Mouse (Mus musculus) ZHBTc4 (cell line): ENCODE results near the gene Skil.

Experiments
- DNase-seq: peaks from one replicate; pipeline ENCODE4 v3.0.0-alpha.2; 2011; ENCODE audit warnings: low read depth, low spot score

Skil gene

GRCm38 (mm10) chr3:31094531-31095178, at the start of gene Skil:
Gene Skil, plus strand, starts transcription at chr3:31095058.
- peak; percentile 97 for DNase-seq

GRCm38 (mm10) chr3:31047263-31047662, 47.6 kb upstream of the Skil start:
- no peak for DNase-seq

GRCm38 (mm10) chr3:31049087-31049486, 45.8 kb upstream of the Skil start:
- DNase-seq: no peak

GRCm38 (mm10) chr3:31050375-31050774, 44.5 kb upstream of the Skil start:
- no peak for DNase-seq

- DNase-seq: no peak
Measured at GRCm38 (mm10) chr3:31051730-31052129, 43.1 kb upstream of the Skil start.

- DNase-seq: no peak
Measured at GRCm38 (mm10) chr3:31053191-31053590, 41.7 kb upstream of the Skil start.

- DNase-seq: no peak
Measured at GRCm38 (mm10) chr3:31054888-31055287, 40.0 kb upstream of the Skil start.

- DNase-seq: peak; percentile 72
Measured at GRCm38 (mm10) chr3:31056047-31056650, 38.7 kb upstream of the Skil start.

- DNase-seq: peak; percentile 94
Measured at GRCm38 (mm10) chr3:31056651-31057627, 37.9 kb upstream of the Skil start.

GRCm38 (mm10) chr3:31060745-31061102, 34.1 kb upstream of the Skil start:
- no peak for DNase-seq

- peak; percentile 59 for DNase-seq
Measured at GRCm38 (mm10) chr3:31061103-31061785, 33.6 kb upstream of the Skil start.

GRCm38 (mm10) chr3:31061786-31062120, 33.1 kb upstream of the Skil start:
- DNase-seq: peak; percentile 59

- peak; percentile 37 for DNase-seq
Measured at GRCm38 (mm10) chr3:31062325-31062724, 32.5 kb upstream of the Skil start.

- no peak for DNase-seq
Measured at GRCm38 (mm10) chr3:31068482-31068881, 26.4 kb upstream of the Skil start.

GRCm38 (mm10) chr3:31071804-31072203, 23.1 kb upstream of the Skil start:
- DNase-seq: no peak

- no peak for DNase-seq
Measured at GRCm38 (mm10) chr3:31075808-31076207, 19.1 kb upstream of the Skil start.

- no peak for DNase-seq
Measured at GRCm38 (mm10) chr3:31077068-31077703, 17.7 kb upstream of the Skil start.

- DNase-seq: no peak
Measured at GRCm38 (mm10) chr3:31079450-31079849, 15.4 kb upstream of the Skil start.

- no peak for DNase-seq
Measured at GRCm38 (mm10) chr3:31080791-31081502, 13.9 kb upstream of the Skil start.

GRCm38 (mm10) chr3:31082838-31083506, 11.9 kb upstream of the Skil start:
- no peak for DNase-seq
